Mouse (Mus musculus): ENCODE results near the gene Gm7298.
"Not testable (repeated sequence)": the region's sequence is repeated elsewhere in the genome, so short reads cannot be mapped to it uniquely, and the experiment has no call there.

Gm7298 gene

GRCm38 (mm10) chr6:121732632-121733031, at the start of gene Gm7298:
Gene Gm7298 (plus strand): TSS chr6:121732932.
- no peak for DNase-seq (ENCODE audit: extremely low read depth, low read depth, low spot score)

GRCm38 (mm10) chr6:121828034-121828433, 95.3 kb downstream of the Gm7298 start:
- no peak for DNase-seq (ENCODE audit: extremely low read depth, low read depth, low spot score)

GRCm38 (mm10) chr6:121836361-121836760, 103.6 kb downstream of the Gm7298 start:
- DNase-seq (ENCODE audit: extremely low read depth, low read depth, low spot score) = no peak

GRCm38 (mm10) chr6:121838271-121838670, 105.5 kb downstream of the Gm7298 start, which contains the start of gene Mug1:
Gene Mug1 (plus strand): TSS chr6:121838541.
- DNase-seq (ENCODE audit: extremely low read depth, low read depth, low spot score) = not testable (repeated sequence)

All from fat pad, adult 2 months (tissue).